Mouse (Mus musculus): Measurements from ENCODE around the gene Gm5483. TPM values are rescaled to one million over a fixed set of nuclear protein-coding genes. Genes with fewer than 3 reads are reported as not detected.
"Not testable (repeated sequence)": the region's sequence is repeated elsewhere in the genome, so short reads cannot be mapped to it uniquely, and the experiment has no call there.

Gene Gm5483
- 589 and 613 TPM in 2 replicates for polyA plus RNA-seq (2015; fragmentation: Nextera tagmentation; extraction: Ambion mirVana)

- Histone ChIP-seq H3K27ac (ENCODE audit: low read depth) (peak within 1 kb of the TSS; percentile 46), H3K9ac (replicated peaks) (peak within 1 kb of the TSS; percentile 47), H3K4me3 (ENCODE audit: low read depth, low read length) (peak within 1 kb of the TSS; percentile 21)
- not testable (repeated sequence) for H3K4me2 ChIP-seq (ENCODE audit: low read depth, low read length); H3K27me3 ChIP-seq (ENCODE audit: insufficient read depth, low read length); DNase-seq; H3K9me3 ChIP-seq (ENCODE audit: low read length); H3K4me1 ChIP-seq (ENCODE audit: insufficient read depth); H3K36me3 ChIP-seq (replicated peaks; ENCODE audit: insufficient read depth, low read length)
- 65% methylated on average over 4 of the region's 4 CpGs for WGBS (ENCODE audit: insufficient replicate concordance)
- ATAC-seq, result peak; percentile 29; the same call in 1 of the 2 replicates
- TF ChIP-seq EP300 (IDR thresholded peaks at IDR 0.05; ENCODE audit: low read depth), result 0 out of 2 replicates have a peak, but pooled peaks have one; percentile 22
Observed at GRCm38 (mm10) chr16:36183912-36184311, at the start of gene Gm5483. Gene Gm5483, plus strand, starts transcription at chr16:36184212.

GRCm38 (mm10) chr16:36138201-36138600 is 45.8 kb upstream of the Gm5483 start:
- Histone ChIP-seq H3K27me3 (ENCODE audit: insufficient read depth, low read length) (no peaks in the 10 kb centered on the region), H3K9ac (replicated peaks) (no peak overlapping the region), H3K27ac (ENCODE audit: low read depth) (no peak overlapping the region), H3K36me3 (replicated peaks; ENCODE audit: insufficient read depth, low read length) (no peaks in the 10 kb centered on the region), H3K4me3 (ENCODE audit: low read depth, low read length) (no peak overlapping the region), H3K4me1 (ENCODE audit: insufficient read depth) (no peaks in the 10 kb centered on the region), H3K4me2 (ENCODE audit: low read depth, low read length) (no peak overlapping the region), H3K9me3 (ENCODE audit: low read length) (no peaks in the 10 kb centered on the region)
- ATAC-seq, result no peak
- 54% methylated on average over 2 of the region's 2 CpGs for WGBS (ENCODE audit: insufficient replicate concordance)
- TF ChIP-seq CTCF (IDR thresholded peaks at IDR 0.05; ENCODE audit: low read depth) (no peak), EP300 (IDR thresholded peaks at IDR 0.05; ENCODE audit: low read depth) (no peak)
- DNase-seq, result no peak

- ATAC-seq, result peak; percentile 25; the same call in 1 of the 2 replicates
- Histone ChIP-seq H3K27me3 (ENCODE audit: insufficient read depth, low read length) (no peaks in the 10 kb centered on the region), H3K4me3 (ENCODE audit: low read depth, low read length) (peak within 1 kb of the TSS; percentile 8; the same call in 1 of the 2 replicates), H3K27ac (ENCODE audit: low read depth) (peak within 1 kb of the TSS; percentile 55; the same call in 1 of the 2 replicates), H3K4me2 (ENCODE audit: low read depth, low read length) (no peak within 1 kb of the TSS), H3K9ac (replicated peaks) (peak within 1 kb of the TSS; percentile 21; the same call in 1 of the 2 replicates), H3K9me3 (ENCODE audit: low read length) (no peaks in the 10 kb centered on the region), H3K4me1 (ENCODE audit: insufficient read depth) (no peaks in the 10 kb centered on the region), H3K36me3 (replicated peaks; ENCODE audit: insufficient read depth, low read length) (no peaks in the 10 kb centered on the region)
- peak; percentile 17 for DNase-seq
- TF ChIP-seq EP300 (IDR thresholded peaks at IDR 0.05; ENCODE audit: low read depth), result peak; percentile 45
- no peak for TF ChIP-seq CTCF (IDR thresholded peaks at IDR 0.05; ENCODE audit: low read depth)
Observed at GRCm38 (mm10) chr16:36156402-36156975, 27.5 kb upstream of the Gm5483 start, which contains the start of gene Stfa2l1. Gene Stfa2l1, plus strand, starts transcription at chr16:36156811.

- H3K36me3 ChIP-seq (replicated peaks; ENCODE audit: insufficient read depth, low read length); DNase-seq; H3K4me1 ChIP-seq (ENCODE audit: insufficient read depth); H3K27me3 ChIP-seq (ENCODE audit: insufficient read depth, low read length); H3K4me3 ChIP-seq (ENCODE audit: low read depth, low read length); H3K27ac ChIP-seq (ENCODE audit: low read depth); H3K9ac ChIP-seq (replicated peaks); H3K4me2 ChIP-seq (ENCODE audit: low read depth, low read length); ATAC-seq; H3K9me3 ChIP-seq (ENCODE audit: low read length): not testable (repeated sequence)
- WGBS (ENCODE audit: insufficient replicate concordance), result 82% methylated on average over 9 of the region's 10 CpGs
Observed at GRCm38 (mm10) chr16:36167841-36168240, 16.2 kb upstream of the Gm5483 start.

- no peaks in the 10 kb centered on the region for H3K27me3 ChIP-seq (ENCODE audit: insufficient read depth, low read length)
- no peak overlapping the region for H3K27ac ChIP-seq (ENCODE audit: low read depth)
- H3K9me3 ChIP-seq (ENCODE audit: low read length), result no peaks in the 10 kb centered on the region
- H3K9ac ChIP-seq (replicated peaks), result no peak overlapping the region
- TF ChIP-seq CTCF (IDR thresholded peaks at IDR 0.05; ENCODE audit: low read depth) (no peak), EP300 (IDR thresholded peaks at IDR 0.05; ENCODE audit: low read depth) (no peak)
- no peak for DNase-seq
- no peak overlapping the region; the same call in 1 of the 2 replicates for H3K4me2 ChIP-seq (ENCODE audit: low read depth, low read length)
- no peaks in the 10 kb centered on the region for H3K4me1 ChIP-seq (ENCODE audit: insufficient read depth)
- no peaks in the 10 kb centered on the region for H3K36me3 ChIP-seq (replicated peaks; ENCODE audit: insufficient read depth, low read length)
- H3K4me3 ChIP-seq (ENCODE audit: low read depth, low read length), result no peak overlapping the region
- no peak for ATAC-seq
Observed at GRCm38 (mm10) chr16:36176108-36176507, 7.9 kb upstream of the Gm5483 start.

GRCm38 (mm10) chr16:36179910-36180309 is 4.1 kb upstream of the Gm5483 start:
- H3K4me1 ChIP-seq (ENCODE audit: insufficient read depth), result no peaks in the 10 kb centered on the region
- no peak for DNase-seq
- 64% methylated on average over 2 of the region's 2 CpGs for WGBS (ENCODE audit: insufficient replicate concordance)
- H3K9ac ChIP-seq (replicated peaks), result no peak overlapping the region
- no peak overlapping the region for H3K4me3 ChIP-seq (ENCODE audit: low read depth, low read length)
- H3K36me3 ChIP-seq (replicated peaks; ENCODE audit: insufficient read depth, low read length), result no peaks in the 10 kb centered on the region
- ATAC-seq, result no peak
- peak overlapping the region; percentile 67 for H3K27ac ChIP-seq (ENCODE audit: low read depth)
- no peak for TF ChIP-seq CTCF (IDR thresholded peaks at IDR 0.05; ENCODE audit: low read depth)
- peak; percentile 62; the same call in 1 of the 2 replicates for TF ChIP-seq EP300 (IDR thresholded peaks at IDR 0.05; ENCODE audit: low read depth)
- H3K4me2 ChIP-seq (ENCODE audit: low read depth, low read length), result no peak overlapping the region
- no peaks in the 10 kb centered on the region for H3K9me3 ChIP-seq (ENCODE audit: low read length)
- no peaks in the 10 kb centered on the region for H3K27me3 ChIP-seq (ENCODE audit: insufficient read depth, low read length)
